Mouse (Mus musculus) left cerebral cortex, adult 2 months (tissue): ENCODE results near the gene Mars2. TPM values are rescaled to one million over a fixed set of nuclear protein-coding genes. Genes with fewer than 3 reads are reported as not detected.

ENCODE experiments used
- DNase-seq, 2 experiments: peaks; one replicate each; pipeline ENCODE4 v3.0.0; 2021 to 2022; ENCODE audit warnings: low spot score in 2 of 2, mixed read lengths in 1 of 2; ENCODE audit errors: extremely low spot score in 1 of 2
- H3K27ac ChIP-seq: fragments of 200-600 bp; 2 replicates; pipeline ENCODE4 v1.8.1; 2022
- H3K4me3 ChIP-seq: fragments of 200-600 bp; 2 replicates; pipeline ENCODE4 v1.8.1; 2022
- CTCF ChIP-seq: fragments of 200-600 bp; IDR thresholded peaks from 2 replicates; pipeline ENCODE4 v1.8.1; 2022; ENCODE audit warnings: antibody characterized with exemption, mild to moderate bottlenecking, moderate library complexity
- intact Hi-C: fragments of 180-260 bp; cut with DNase I; formaldehyde crosslinking; loops from one replicate; pipeline ENCODE4 v1.15.1; 2025
- total RNA-seq, 2 experiments: library from RNA; stranded (reverse); gene quantifications; 2 replicates each; pipeline ENCODE4 v1.2.3; 2021

Gene Mars2
- total RNA-seq, 2 experiments from 2014 or later, result 10.2 to 10.7 TPM

- peak overlapping the region; percentile 53 for H3K4me3 ChIP-seq
- intact Hi-C loops, result loop anchor here (5.0 kb wide), 1 partner anchor 33 kb away; no protein-coding TSS in a partner anchor
- no peak for TF ChIP-seq CTCF
- DNase-seq, result peak in 1 of 2 experiments; percentile 8
- H3K27ac ChIP-seq, result peak overlapping the region; percentile 76
Observed at GRCm38 (mm10) chr1:55225398-55225797, 11.6 kb upstream of the Mars2 start.

- peak within 1 kb of the TSS; percentile 76 for H3K27ac ChIP-seq
- intact Hi-C loops, result loop anchor here (5.0 kb wide), 1 partner anchor 34 kb away; no protein-coding TSS in a partner anchor
- H3K4me3 ChIP-seq, result peak within 1 kb of the TSS; percentile 53
- no peak for TF ChIP-seq CTCF
- no peak for DNase-seq
Observed at GRCm38 (mm10) chr1:55226011-55226857, 10.7 kb upstream of the Mars2 start, which contains the start of gene Rftn2. Rftn2 (minus strand) TSS chr1:55226782.

- intact Hi-C loops, result loop anchor here (5.0 kb wide), 1 partner anchor 35 kb away; no protein-coding TSS in a partner anchor
- no peak overlapping the region for H3K27ac ChIP-seq
- no peak overlapping the region for H3K4me3 ChIP-seq
- no peak for DNase-seq
- no peak for TF ChIP-seq CTCF
Observed at GRCm38 (mm10) chr1:55227376-55227775, 9.6 kb upstream of the Mars2 start.

- intact Hi-C loops, result loop anchor here (5.0 kb wide), 1 partner anchor 36 kb away; no protein-coding TSS in a partner anchor
- no peak overlapping the region for H3K4me3 ChIP-seq
- no peak for TF ChIP-seq CTCF
- no peak for DNase-seq
- H3K27ac ChIP-seq, result no peak overlapping the region
Observed at GRCm38 (mm10) chr1:55228256-55228884, 8.6 kb upstream of the Mars2 start.

- H3K27ac ChIP-seq, result no peak overlapping the region
- no peak for DNase-seq
- intact Hi-C loops, result no loop called here
- no peak overlapping the region for H3K4me3 ChIP-seq
- TF ChIP-seq CTCF, result no peak
Observed at GRCm38 (mm10) chr1:55234910-55235520, 2.0 kb upstream of the Mars2 start.

GRCm38 (mm10) chr1:55236487-55236886 is 490 bp upstream of the Mars2 start:
- H3K4me3 ChIP-seq, result peak overlapping the region; percentile 82
- intact Hi-C loops, result no loop called here
- DNase-seq, result no peak
- H3K27ac ChIP-seq, result no peak overlapping the region
- TF ChIP-seq CTCF, result no peak

DNA sequence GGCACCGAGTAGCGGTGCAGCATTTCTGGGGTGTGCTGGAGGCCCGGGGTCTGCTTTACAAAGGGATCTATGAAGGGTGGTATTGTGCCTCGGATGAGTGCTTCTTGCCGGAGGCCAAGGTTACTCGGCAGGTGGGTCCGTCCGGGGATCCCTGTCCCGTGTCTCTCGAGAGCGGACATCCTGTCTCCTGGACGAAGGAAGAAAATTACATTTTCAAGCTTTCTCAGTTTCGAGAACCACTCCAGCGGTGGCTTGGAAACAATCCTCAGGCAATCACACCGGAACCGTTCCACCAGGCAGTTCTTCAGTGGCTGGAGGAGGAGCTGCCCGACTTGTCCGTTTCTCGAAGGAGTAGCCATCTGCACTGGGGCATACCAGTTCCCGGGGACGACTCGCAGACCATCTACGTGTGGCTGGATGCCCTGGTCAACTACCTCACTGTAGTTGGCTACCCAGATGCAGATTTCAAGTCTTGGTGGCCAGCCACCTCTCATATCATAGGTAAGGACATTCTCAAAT is 725 bp downstream of the Mars2 start:
- Histone ChIP-seq H3K27ac (peak overlapping the region; percentile 82), H3K4me3 (peak overlapping the region; percentile 82)
- intact Hi-C loops, result loop anchor here (1.0 to 2.0 kb wide), 4 partner anchors 77 to 637 kb away; partner anchors contain the start of gene Mob4
- no peak for TF ChIP-seq CTCF
- DNase-seq, result peak; percentile 17 to 42

- H3K27ac ChIP-seq, result no peak overlapping the region
- no peak for DNase-seq
- intact Hi-C loops, result loop anchor here (2.0 kb wide), 2 partner anchors 78 to 636 kb away; no protein-coding TSS in a partner anchor
- no peak for TF ChIP-seq CTCF
- H3K4me3 ChIP-seq, result peak overlapping the region; percentile 82
Observed at GRCm38 (mm10) chr1:55238496-55238895, 1.5 kb downstream of the Mars2 start.

- peak overlapping the region; percentile 82 for H3K4me3 ChIP-seq
- intact Hi-C loops, result loop anchor here (2.0 kb wide), 2 partner anchors 78 to 636 kb away; no protein-coding TSS in a partner anchor
- H3K27ac ChIP-seq, result no peak overlapping the region
- peak; percentile 89 for TF ChIP-seq CTCF
- peak; percentile 23 to 35 for DNase-seq
Observed at GRCm38 (mm10) chr1:55239237-55239636, 2.3 kb downstream of the Mars2 start.

DNA sequence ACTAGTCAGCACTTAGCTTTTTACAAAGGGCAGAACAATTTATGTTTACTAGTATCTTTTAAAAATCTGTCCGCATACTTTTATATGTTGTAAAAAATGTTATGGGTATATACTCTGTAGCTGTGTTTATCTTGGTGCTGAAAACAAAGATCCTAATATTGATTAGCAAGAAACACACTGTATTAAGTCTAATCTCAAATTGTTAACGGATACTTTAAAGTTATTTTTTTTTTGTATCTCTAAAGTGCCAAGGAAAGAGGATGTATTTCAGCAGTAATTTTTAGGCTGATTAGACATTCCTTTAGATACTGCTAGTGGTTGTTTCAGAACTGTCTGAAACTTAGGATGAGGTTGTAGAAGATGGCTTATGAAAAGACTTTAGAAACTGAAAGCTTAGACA is 9.4 kb downstream of the Mars2 start:
- DNase-seq, result no peak
- no peak overlapping the region for H3K27ac ChIP-seq
- H3K4me3 ChIP-seq, result no peak overlapping the region
- intact Hi-C loops, result no loop called here
- no peak for TF ChIP-seq CTCF

GRCm38 (mm10) chr1:55264385-55264784 is 27.4 kb downstream of the Mars2 start:
- intact Hi-C loops, result no loop called here
- no peak for TF ChIP-seq CTCF
- H3K27ac ChIP-seq, result no peak overlapping the region
- DNase-seq, result no peak
- no peak overlapping the region for H3K4me3 ChIP-seq
